ENCODE assay signal across 25 mouse cellular contexts in the genomic region with DNA sequence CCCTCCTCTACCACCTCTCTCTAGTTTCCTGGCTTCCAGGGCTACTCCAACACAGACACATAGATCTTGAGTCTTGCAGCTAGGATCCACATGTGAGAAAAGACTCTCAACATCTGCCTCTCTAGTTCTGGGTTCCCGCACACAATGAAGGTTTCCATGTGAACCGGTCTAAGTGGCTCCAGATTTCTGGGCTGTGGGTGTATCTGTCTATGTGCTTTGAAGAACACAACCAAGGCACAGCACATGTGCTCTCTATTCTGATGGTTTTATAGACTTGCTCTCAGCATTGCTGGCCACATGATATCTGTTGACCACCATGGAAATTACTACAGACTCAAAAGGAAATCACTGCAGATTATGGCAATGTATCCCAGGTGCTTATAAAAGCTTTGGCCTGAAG.
"Had no signal": no experiment of that assay in that cellular context is flagged by ENCODE, and none has a peak within 500 bp of the region (broad histone marks: within the 10 kb centered on the region; RNA-seq: fewer than 3 reads in every experiment).

No protein-coding gene starts in this region.

- H3K27me3 ChIP-seq: heart, embryonic 13.5 days; heart, embryonic 15.5 days; hindbrain, embryonic 13.5 days; hindbrain, embryonic 15.5 days; liver, embryonic 13.5 days; liver, embryonic 15.5 days had no signal

- ATAC-seq: hindbrain, postnatal 0 days; intestine, embryonic 16.5 days; liver, postnatal 0 days had no signal

- H3K27ac ChIP-seq: gastrocnemius, adult 2 months; heart, adult 2 months; heart, embryonic 13.5 days; heart, embryonic 15.5 days; hindbrain, embryonic 13.5 days; hindbrain, embryonic 15.5 days; hindbrain, postnatal 0 days; layer of hippocampus, adult 2 months; left cerebral cortex, adult 2 months; liver, embryonic 13.5 days; liver, embryonic 15.5 days had no signal

- DNase-seq: gastrocnemius, adult 2 months; gastrocnemius, postnatal 10 days; gastrocnemius, postnatal 25 days; heart, adult 2 months; heart, postnatal 14 days; heart, postnatal 36 days; kidney, adult 18-20 months; kidney, adult 8-10 months; kidney, postnatal 10 days; kidney, postnatal 25 days; kidney, postnatal 4 days; liver; liver, embryonic 13.5 days; liver, postnatal 0 days had no signal

- H3K9me3 ChIP-seq: heart, embryonic 13.5 days; heart, embryonic 15.5 days; hindbrain, embryonic 13.5 days; hindbrain, embryonic 15.5 days; liver, embryonic 13.5 days; liver, embryonic 15.5 days had no signal

- H3K36me3 ChIP-seq: heart, embryonic 13.5 days; heart, embryonic 15.5 days; hindbrain, embryonic 13.5 days; hindbrain, embryonic 15.5 days; liver, embryonic 13.5 days; liver, embryonic 15.5 days had no signal

- H3K4me3 ChIP-seq: gastrocnemius, adult 2 months; heart, adult 2 months; heart, embryonic 13.5 days; heart, embryonic 15.5 days; hindbrain, embryonic 13.5 days; hindbrain, embryonic 15.5 days; layer of hippocampus, adult 2 months; left cerebral cortex, adult 2 months; liver, embryonic 13.5 days; liver, embryonic 15.5 days had no signal

- H3K9ac ChIP-seq: heart, embryonic 13.5 days; heart, embryonic 15.5 days; hindbrain, embryonic 13.5 days; hindbrain, embryonic 15.5 days; liver, embryonic 13.5 days; liver, embryonic 15.5 days; liver, postnatal 0 days had no signal

- H3K4me2 ChIP-seq: heart, embryonic 11.5 days; heart, embryonic 13.5 days; heart, embryonic 15.5 days; hindbrain, embryonic 13.5 days; hindbrain, embryonic 15.5 days; liver, embryonic 11.5 days; liver, embryonic 13.5 days; liver, embryonic 15.5 days had no signal

- H3K4me1 ChIP-seq: heart, embryonic 13.5 days; heart, embryonic 15.5 days; hindbrain, embryonic 13.5 days; hindbrain, embryonic 15.5 days; liver, embryonic 13.5 days; liver, embryonic 15.5 days had no signal
